ENCODE assay signal across 25 mouse cellular contexts in genomic region chr17:46156680-46157079, GRCm38 (mm10). TPM values are rescaled to one million over a fixed set of nuclear protein-coding genes. Genes with fewer than 3 reads are reported as not detected.
DNase-seq lines count a peak whose midpoint lies in the region; ATAC-seq and TF ChIP-seq lines count a peak whose summit lies in the region.
"Had no signal": no experiment of that assay in that cellular context is flagged by ENCODE, and none has a peak within 500 bp of the region (broad histone marks: within the 10 kb centered on the region; RNA-seq: fewer than 3 reads in every experiment).

No protein-coding gene starts in this region.

- no peak overlapping the region for H3K9ac ChIP-seq in MEL (ENCODE audit: control insufficient read depth, low read depth, low read length, poor library complexity, severe bottlenecking)
- H3K9ac ChIP-seq in liver, embryonic 13.5 days, result peak overlapping the region; percentile 59
- no peak overlapping the region for H3K9ac ChIP-seq in heart, embryonic 12.5 days
- H3K9ac ChIP-seq: forebrain, postnatal 0 days; hindbrain, embryonic 15.5 days; limb, embryonic 12.5 days; neural tube, embryonic 15.5 days had no signal

- H3K36me3 ChIP-seq in MEL (ENCODE audit: control insufficient read depth in 1 of 2, insufficient read depth in 2 of 2, low read length in 2 of 2), result peaks cover 0 to 18% of the 10 kb centered on the region in 2 experiments; a peak in 2 of 4 replicates
- peaks cover 10% of the 10 kb centered on the region for H3K36me3 ChIP-seq in liver, embryonic 13.5 days
- peaks cover 2% of the 10 kb centered on the region; the same call in 1 of the 2 replicates for H3K36me3 ChIP-seq in heart, embryonic 12.5 days
- H3K36me3 ChIP-seq: hindbrain, embryonic 15.5 days; neural tube, embryonic 15.5 days had no signal

- no peak for TF ChIP-seq EP300 in MEL (IDR thresholded peaks at IDR 0.05; ENCODE audit: low read depth in 1 of 2, low read length in 2 of 2)

- H3K27ac ChIP-seq in MEL (ENCODE audit: control insufficient read depth, low read depth, low read length), result no peak overlapping the region
- H3K27ac ChIP-seq in liver, embryonic 13.5 days, result peak overlapping the region; percentile 96
- H3K27ac ChIP-seq in heart, embryonic 12.5 days (ENCODE audit: poor library complexity, severe bottlenecking), result no peak overlapping the region
- H3K27ac ChIP-seq: forebrain, embryonic 10.5 days; hindbrain, embryonic 15.5 days; layer of hippocampus, adult 2 months; limb, embryonic 12.5 days; neural tube, embryonic 15.5 days had no signal

- no peak for TF ChIP-seq POLR2A in MEL (IDR thresholded peaks at IDR 0.05; ENCODE audit: control insufficient read depth in 1 of 2, insufficient read depth in 1 of 2, low read depth in 1 of 2, low read length in 2 of 2, poor library complexity in 1 of 2)

- H3K4me3 ChIP-seq in MEL (ENCODE audit: control insufficient read depth in 1 of 2, insufficient read depth in 1 of 2, low read depth in 2 of 2, low read length in 2 of 2), result no peak overlapping the region
- peak overlapping the region; percentile 37 for H3K4me3 ChIP-seq in liver, embryonic 13.5 days (replicated peaks)
- no peak overlapping the region for H3K4me3 ChIP-seq in heart, embryonic 12.5 days
- H3K4me3 ChIP-seq: forebrain, embryonic 10.5 days; hindbrain, embryonic 15.5 days; layer of hippocampus, adult 2 months; limb, embryonic 12.5 days; neural tube, embryonic 15.5 days had no signal

- TF ChIP-seq CTCF in MEL (IDR thresholded peaks at IDR 0.05 in 2 of 3, conservative IDR thresholded peaks at IDR 0.05 in 1 of 3; ENCODE audit: control insufficient read depth in 1 of 3, insufficient read depth in 1 of 3, low read depth in 2 of 3, low read length in 3 of 3, poor library complexity in 1 of 3, severe bottlenecking in 1 of 3), result no peak

- DNase-seq in MEL (ENCODE audit: low read depth, low spot score), result peak; percentile 58
- DNase-seq in liver, embryonic 13.5 days, result peak; percentile 80
- DNase-seq in spleen, postnatal 36 days (ENCODE audit: low spot score in 2 of 2), result peak; percentile 49 to 75
- DNase-seq in cerebellum, adult 11-12 months, result no peak
- DNase-seq in right cerebral cortex, postnatal 4 days, result no peak
- DNase-seq: adrenal gland, adult 2 months; forebrain, postnatal 0 days; gastrocnemius, postnatal 14 days; kidney, adult 2 months; kidney, postnatal 25 days; lung, adult 2 months; lung, postnatal 14 days; right cerebral cortex, adult 18-20 months; thymus, adult 2 months; thymus, postnatal 4 days had no signal

- H3K27me3 ChIP-seq in MEL (ENCODE audit: control insufficient read depth in 1 of 2, insufficient read depth in 2 of 2, low read length in 2 of 2), result no peaks in the 10 kb centered on the region
- no peaks in the 10 kb centered on the region for H3K27me3 ChIP-seq in liver, embryonic 13.5 days
- H3K27me3 ChIP-seq in heart, embryonic 12.5 days (replicated peaks), result no peaks in the 10 kb centered on the region
- H3K27me3 ChIP-seq: hindbrain, embryonic 15.5 days; limb, embryonic 12.5 days; neural tube, embryonic 15.5 days; Patski had no signal

- H3K4me1 ChIP-seq in MEL (ENCODE audit: control insufficient read depth in 1 of 2, insufficient read depth in 2 of 2, low read length in 2 of 2), result peaks cover 5 to 28% of the 10 kb centered on the region in 2 experiments
- peaks cover 66% of the 10 kb centered on the region for H3K4me1 ChIP-seq in liver, embryonic 13.5 days (replicated peaks)
- peaks cover 19% of the 10 kb centered on the region for H3K4me1 ChIP-seq in heart, embryonic 12.5 days (replicated peaks)

- H3K4me2 ChIP-seq in liver, embryonic 13.5 days, result peak overlapping the region; percentile 61
- H3K4me2 ChIP-seq in heart, embryonic 12.5 days, result no peak overlapping the region
- H3K4me2 ChIP-seq: hindbrain, embryonic 15.5 days; limb, embryonic 12.5 days; midbrain, embryonic 11.5 days; neural tube, embryonic 15.5 days had no signal

- 43% methylated on average over 5 of the region's 5 CpGs for WGBS in liver, embryonic 13.5 days (ENCODE audit: insufficient replicate concordance)
- WGBS in heart, embryonic 12.5 days, result 80% methylated on average over 5 of the region's 5 CpGs

- peak; percentile 52 for ATAC-seq in erythroblast, adult 5-6 weeks (replicated peaks; ENCODE audit: low FRiP score, poor library complexity, severe bottlenecking)
- peak; percentile 73 for ATAC-seq in liver, embryonic 13.5 days (ENCODE audit: low read depth)
- ATAC-seq in heart, embryonic 12.5 days (ENCODE audit: insufficient number of reproducible peaks, low FRiP score), result no peak
- ATAC-seq: forebrain, postnatal 0 days; Patski had no signal

- H3K9me3 ChIP-seq in MEL (replicated peaks; ENCODE audit: insufficient read depth, low read length), result no peaks in the 10 kb centered on the region
- H3K9me3 ChIP-seq in liver, embryonic 13.5 days (replicated peaks), result no peaks in the 10 kb centered on the region
- H3K9me3 ChIP-seq in heart, embryonic 12.5 days (replicated peaks), result no peaks in the 10 kb centered on the region
- H3K9me3 ChIP-seq: forebrain, embryonic 10.5 days; hindbrain, embryonic 15.5 days; limb, embryonic 12.5 days; neural tube, embryonic 15.5 days had no signal

- no peak for TF ChIP-seq RAD21 in MEL (IDR thresholded peaks at IDR 0.05; ENCODE audit: low read depth, low read length)

- H3K79me2 ChIP-seq in MEL (ENCODE audit: control insufficient read depth, insufficient read depth, low read length, poor library complexity), result peaks cover 20% of the 10 kb centered on the region

TF ChIP-seq in MEL, 35 proteins besides CTCF, POLR2A, EP300 and RAD21:
- TF ChIP-seq ETS1 (IDR thresholded peaks at IDR 0.05; ENCODE audit: low read depth, low read length) (peak; percentile 53), ZNF384 (IDR thresholded peaks at IDR 0.05; ENCODE audit: low read depth, low read length) (no peak)

RNA-seq across cellular contexts. Expression of gene Mad2l1bp, which starts 3.3 kb away (rescaled TPM):
- total RNA-seq in MEL (2012; rRNA removed), result 14.1 and 14.8 TPM in 2 replicates
- polyA plus RNA-seq in MEL (2012; ENCODE audit: insufficient read depth in 1 of 2, insufficient read length in 2 of 2, low read depth in 1 of 2, low replicate concordance in 2 of 2, missing spikeins in 1 of 2), result 10 to 100 TPM in 1 of 2 experiments, not detected in 1; 23.1 TPM
- 33.0 and 66.5 TPM in 2 replicates for total RNA-seq in erythroblast, adult 5-6 weeks (2015; ENCODE audit: low replicate concordance)
- total RNA-seq in erythroblast, adult 5-6 weeks (2017; ENCODE audit: low replicate concordance), result 30.2 and 33.7 TPM in 2 replicates
- 44.4 and 46.9 TPM in 2 replicates for polyA plus RNA-seq in liver, embryonic 13.5 days (2015; fragmentation: Nextera tagmentation; extraction: Ambion mirVana)
- 34.0 and 35.6 TPM in 2 replicates for polyA plus RNA-seq in heart, embryonic 12.5 days (2016; fragmentation: Nextera tagmentation; extraction: Ambion mirVana)

RNA-seq across cellular contexts. Expression of gene Gtpbp2, which starts 4.2 kb away (rescaled TPM):
- 18.1 and 27.5 TPM in 2 replicates for total RNA-seq in MEL (2012; rRNA removed)
- polyA plus RNA-seq in MEL (2012; ENCODE audit: insufficient read depth in 1 of 2, insufficient read length in 2 of 2, low read depth in 1 of 2, low replicate concordance in 2 of 2, missing spikeins in 1 of 2), result 10 to 100 TPM in 1 of 2 experiments, not detected in 1; 46.7 TPM
- total RNA-seq in erythroblast, adult 5-6 weeks (2015; ENCODE audit: low replicate concordance), result 296 and 371 TPM in 2 replicates
- 714 and 945 TPM in 2 replicates for total RNA-seq in erythroblast, adult 5-6 weeks (2017; ENCODE audit: low replicate concordance)
- polyA plus RNA-seq in liver, embryonic 13.5 days (2015; fragmentation: Nextera tagmentation; extraction: Ambion mirVana), result 25.7 and 27.0 TPM in 2 replicates
- 34.5 and 39.1 TPM in 2 replicates for polyA plus RNA-seq in heart, embryonic 12.5 days (2016; fragmentation: Nextera tagmentation; extraction: Ambion mirVana)

RNA-seq across cellular contexts. Expression of gene Rsph9, which starts 12.7 kb away (rescaled TPM):
- total RNA-seq in MEL (2012; rRNA removed), result not detected in 2 replicates
- under 1 TPM in 1 of 2 experiments, not detected in 1; 0.29 TPM for polyA plus RNA-seq in MEL (2012; ENCODE audit: insufficient read depth in 1 of 2, insufficient read length in 2 of 2, low read depth in 1 of 2, low replicate concordance in 2 of 2, missing spikeins in 1 of 2)
- total RNA-seq in erythroblast, adult 5-6 weeks (2015; ENCODE audit: low replicate concordance), result 2.1 TPM in 1 of 2 replicates, not detected in the other
- total RNA-seq in erythroblast, adult 5-6 weeks (2017; ENCODE audit: low replicate concordance), result 0.42 and 7.3 TPM in 2 replicates
- polyA plus RNA-seq in liver, embryonic 13.5 days (2015; fragmentation: Nextera tagmentation; extraction: Ambion mirVana), result 0.72 and 0.96 TPM in 2 replicates
- polyA plus RNA-seq in heart, embryonic 12.5 days (2016; fragmentation: Nextera tagmentation; extraction: Ambion mirVana), result 5.5 and 5.8 TPM in 2 replicates
- total RNA-seq: megakaryocyte progenitor cell, adult 5-6 weeks had no signal

RNA-seq across cellular contexts. Expression of gene Polh, which starts 45.8 kb away (rescaled TPM):
- total RNA-seq in MEL (2012; rRNA removed), result 28.4 and 30.8 TPM in 2 replicates
- polyA plus RNA-seq in MEL (2012; ENCODE audit: insufficient read depth in 1 of 2, insufficient read length in 2 of 2, low read depth in 1 of 2, low replicate concordance in 2 of 2, missing spikeins in 1 of 2), result 10 to 100 TPM in 1 of 2 experiments, not detected in 1; 22.2 TPM
- total RNA-seq in erythroblast, adult 5-6 weeks (2015; ENCODE audit: low replicate concordance), result 4.6 and 4.8 TPM in 2 replicates
- total RNA-seq in erythroblast, adult 5-6 weeks (2017; ENCODE audit: low replicate concordance), result 14.9 and 17.8 TPM in 2 replicates
- 19.0 and 23.9 TPM in 2 replicates for polyA plus RNA-seq in liver, embryonic 13.5 days (2015; fragmentation: Nextera tagmentation; extraction: Ambion mirVana)
- polyA plus RNA-seq in heart, embryonic 12.5 days (2016; fragmentation: Nextera tagmentation; extraction: Ambion mirVana), result 12.5 and 12.7 TPM in 2 replicates

RNA-seq across cellular contexts. Expression of gene Mrps18a, which starts 45.9 kb away (rescaled TPM):
- total RNA-seq in MEL (2012; rRNA removed), result 177 and 181 TPM in 2 replicates
- 100 to 1,000 TPM in 1 of 2 experiments, not detected in 1; 159 TPM for polyA plus RNA-seq in MEL (2012; ENCODE audit: insufficient read depth in 1 of 2, insufficient read length in 2 of 2, low read depth in 1 of 2, low replicate concordance in 2 of 2, missing spikeins in 1 of 2)
- total RNA-seq in erythroblast, adult 5-6 weeks (2015; ENCODE audit: low replicate concordance), result 8.6 and 20.9 TPM in 2 replicates
- 3.6 and 21.0 TPM in 2 replicates for total RNA-seq in erythroblast, adult 5-6 weeks (2017; ENCODE audit: low replicate concordance)
- polyA plus RNA-seq in liver, embryonic 13.5 days (2015; fragmentation: Nextera tagmentation; extraction: Ambion mirVana), result 92.4 and 99.6 TPM in 2 replicates
- polyA plus RNA-seq in heart, embryonic 12.5 days (2016; fragmentation: Nextera tagmentation; extraction: Ambion mirVana), result 121 and 125 TPM in 2 replicates

Comparison
In these comparisons a context has a peak if more than half of its experiments do, and no peak if none do; other contexts are left out.
1. DNase-seq: peak in MEL (single experiment), liver, embryonic 13.5 days (single experiment) and spleen, postnatal 36 days (2 of 2); none in cerebellum, adult 11-12 months (single experiment) and right cerebral cortex, postnatal 4 days (single experiment).